Mouse (Mus musculus) thymus, adult 18-20 months (tissue): ENCODE results near the gene Gm7356.
"Not testable (repeated sequence)": the region's sequence is repeated elsewhere in the genome, so short reads cannot be mapped to it uniquely, and the experiment has no call there.

Experiments used
- DNase-seq, 2 experiments: peaks; one replicate each; pipeline ENCODE4 v3.0.0; 2022; ENCODE audit warnings: mixed read lengths in 2 of 2

Gm7356 gene

GRCm38 (mm10) chr17:14003604-14004003 is at the start of gene Gm7356:
Gene Gm7356 (minus strand): TSS chr17:14003704.
- DNase-seq, result not testable (repeated sequence)

GRCm38 (mm10) chr17:14041880-14042279 is 38.4 kb upstream of the Gm7356 start:
- not testable (repeated sequence) for DNase-seq

DNA sequence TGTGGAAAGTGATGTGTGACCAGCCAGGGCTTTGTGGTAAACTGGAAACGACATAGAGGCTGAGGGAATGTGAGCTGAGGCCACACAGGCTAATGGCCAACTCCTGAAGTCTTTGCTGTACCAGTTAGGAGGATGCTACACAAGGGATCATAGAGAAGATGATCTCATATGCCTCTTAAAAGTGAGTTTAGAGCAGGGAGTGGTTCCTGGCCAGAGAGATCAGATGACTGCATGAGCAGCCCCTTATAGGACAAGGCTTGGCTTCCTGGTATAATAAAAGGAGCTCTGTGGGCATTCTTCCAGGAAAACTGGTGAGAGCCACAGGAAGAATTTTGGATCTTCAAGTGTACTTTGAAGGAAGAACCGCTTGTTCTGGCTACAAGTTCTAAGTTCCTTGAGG is 33.5 kb upstream of the Gm7356 start:
- not testable (repeated sequence) for DNase-seq

- DNase-seq, result not testable (repeated sequence)
Measured at GRCm38 (mm10) chr17:14036113-14036512, 32.6 kb upstream of the Gm7356 start.

DNA sequence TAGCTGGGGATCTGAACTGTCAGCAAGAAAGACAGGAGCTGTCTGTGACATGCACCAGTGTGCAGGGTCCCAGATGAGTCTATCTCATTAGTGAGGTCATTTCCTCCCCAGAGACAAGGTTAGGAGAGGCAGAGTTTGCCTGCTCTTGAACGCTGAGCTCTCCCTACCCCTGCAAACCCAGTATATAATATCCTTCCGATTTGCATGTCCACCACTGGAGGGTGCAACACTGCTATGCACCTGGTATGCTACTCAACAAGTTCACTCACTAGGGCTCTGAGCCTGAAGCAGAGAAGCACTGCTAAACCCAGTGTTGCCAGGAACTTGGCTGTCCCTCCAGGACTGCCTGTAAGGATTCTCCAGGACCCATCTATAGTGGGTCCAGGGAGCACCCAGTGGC is 10.1 kb downstream of the Gm7356 start:
- DNase-seq, result not testable (repeated sequence)

DNA sequence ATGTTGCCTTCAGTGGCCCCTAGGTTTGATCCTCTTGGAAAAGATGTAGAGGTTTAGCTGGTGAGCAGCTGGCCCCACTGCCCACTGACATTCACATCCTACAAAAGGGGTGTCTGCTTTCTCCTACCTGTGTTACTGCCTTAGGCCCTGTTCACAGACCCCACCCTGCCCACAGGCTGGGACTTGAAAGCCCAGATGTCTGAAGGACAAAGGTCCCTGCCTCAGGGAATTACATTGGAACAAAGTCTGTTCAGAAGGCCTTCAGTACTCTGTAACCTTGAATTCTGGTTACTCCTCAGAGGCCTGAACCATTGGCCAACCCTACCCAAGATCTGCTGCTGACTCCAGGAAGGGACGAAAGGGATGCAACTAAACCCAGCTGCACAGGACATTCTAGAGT is 15.8 kb downstream of the Gm7356 start:
- DNase-seq, result no peak

- DNase-seq, result not testable (repeated sequence)
Measured at GRCm38 (mm10) chr17:13970796-13971195, 32.7 kb downstream of the Gm7356 start.

- DNase-seq, result not testable (repeated sequence)
Measured at GRCm38 (mm10) chr17:13969917-13970316, 33.6 kb downstream of the Gm7356 start.

DNA sequence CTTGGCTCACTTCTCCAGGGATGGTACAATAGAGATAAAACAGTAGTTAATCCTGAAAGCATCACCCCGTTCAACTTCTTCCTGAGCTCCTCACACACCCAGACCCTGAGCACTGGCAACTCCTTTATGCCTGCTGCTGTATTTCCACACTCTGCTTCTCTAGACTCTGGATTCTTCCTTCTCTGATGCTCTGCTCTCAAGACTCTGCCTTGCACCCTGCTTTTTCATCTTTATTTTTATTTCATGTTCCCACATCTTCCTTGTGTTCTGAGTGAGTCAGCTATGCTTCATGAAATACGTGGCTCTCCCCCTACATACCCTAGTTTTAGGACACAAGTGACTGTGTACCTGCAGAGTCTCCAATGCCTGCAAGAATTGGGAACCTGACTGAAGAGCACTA is 38.5 kb downstream of the Gm7356 start:
- DNase-seq, result not testable (repeated sequence)

DNA sequence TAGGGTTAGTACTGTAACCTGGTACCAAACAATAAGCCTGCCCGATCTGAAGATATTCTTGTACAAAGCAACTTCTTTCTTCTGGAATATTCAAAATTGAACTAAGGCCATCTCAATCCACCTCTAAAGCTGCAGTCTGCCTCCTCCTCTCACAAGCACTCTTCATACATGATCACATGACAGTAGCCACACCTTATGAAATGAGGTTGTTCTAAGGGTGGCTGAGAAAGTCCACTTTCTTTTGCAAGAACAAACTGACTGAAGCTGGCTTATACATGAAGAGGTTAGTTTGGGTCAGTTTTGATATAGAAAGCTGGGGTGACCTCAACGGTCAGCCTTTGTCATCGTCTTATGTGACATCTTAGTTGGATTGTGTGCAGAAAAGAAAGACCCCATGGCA is 41.3 kb downstream of the Gm7356 start:
- DNase-seq, result not testable (repeated sequence)

DNA sequence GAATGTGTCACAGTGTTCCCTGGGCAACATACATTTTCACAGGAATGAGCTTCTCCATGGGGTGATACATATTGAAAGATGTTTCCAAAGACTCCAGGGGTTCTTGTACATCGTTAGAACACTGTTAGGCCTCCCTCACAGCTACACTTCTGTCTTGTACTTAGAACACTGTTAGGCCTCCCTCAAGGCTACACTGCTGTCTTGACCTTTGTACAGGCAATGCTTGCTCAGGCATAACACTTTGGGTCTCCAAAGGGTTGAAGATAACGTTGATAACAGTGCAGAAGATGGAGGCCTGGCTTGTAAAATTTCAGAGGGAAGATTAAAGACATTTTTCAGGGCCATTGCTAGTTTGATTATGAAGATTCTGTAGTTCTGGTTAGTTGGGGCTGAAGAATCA is 45.4 kb downstream of the Gm7356 start:
- not testable (repeated sequence) for DNase-seq

- not testable (repeated sequence) for DNase-seq
Measured at GRCm38 (mm10) chr17:13951570-13951969, 51.9 kb downstream of the Gm7356 start.
